Mouse (Mus musculus) ovary, adult 18-20 months (tissue): ENCODE data around the gene Sel1l3.

Experiments
- DNase-seq: peaks from one replicate; pipeline ENCODE4 v3.0.0; 2022; ENCODE audit warnings: low spot score, mixed read lengths

The Sel1l3 gene

GRCm38 (mm10) chr5:53142587-53142986, 71.1 kb downstream of the Sel1l3 start:
- no peak for DNase-seq

- no peak for DNase-seq
Observed at GRCm38 (mm10) chr5:53140158-53140927, 73.4 kb downstream of the Sel1l3 start.

GRCm38 (mm10) chr5:53139566-53139965, 74.2 kb downstream of the Sel1l3 start:
- DNase-seq, result no peak

- no peak for DNase-seq
Observed at GRCm38 (mm10) chr5:53139140-53139539, 74.6 kb downstream of the Sel1l3 start.

- no peak for DNase-seq
Observed at GRCm38 (mm10) chr5:53138025-53138424, 75.7 kb downstream of the Sel1l3 start.

- no peak for DNase-seq
Observed at GRCm38 (mm10) chr5:53135984-53136383, 77.7 kb downstream of the Sel1l3 start.

GRCm38 (mm10) chr5:53134003-53134402, 79.7 kb downstream of the Sel1l3 start:
- no peak for DNase-seq

GRCm38 (mm10) chr5:53124701-53125100, 89.0 kb downstream of the Sel1l3 start:
- no peak for DNase-seq

GRCm38 (mm10) chr5:53123525-53124286, 90.0 kb downstream of the Sel1l3 start:
- no peak for DNase-seq

GRCm38 (mm10) chr5:53119689-53120088, 94.0 kb downstream of the Sel1l3 start:
- DNase-seq, result no peak

GRCm38 (mm10) chr5:53118212-53118611, 95.5 kb downstream of the Sel1l3 start:
- DNase-seq, result no peak

- DNase-seq, result no peak
Observed at GRCm38 (mm10) chr5:53114616-53115267, 99.0 kb downstream of the Sel1l3 start.

- no peak for DNase-seq
Observed at GRCm38 (mm10) chr5:53112942-53113341, 100.8 kb downstream of the Sel1l3 start.

GRCm38 (mm10) chr5:53111036-53111435, 102.7 kb downstream of the Sel1l3 start:
- no peak for DNase-seq

GRCm38 (mm10) chr5:53110225-53110624, 103.5 kb downstream of the Sel1l3 start:
- no peak for DNase-seq

- no peak for DNase-seq
Observed at GRCm38 (mm10) chr5:53108668-53109067, 105.1 kb downstream of the Sel1l3 start.

- no peak for DNase-seq
Observed at GRCm38 (mm10) chr5:53108026-53108425, 105.7 kb downstream of the Sel1l3 start.

GRCm38 (mm10) chr5:53106731-53107130, 107.0 kb downstream of the Sel1l3 start:
- no peak for DNase-seq

- no peak for DNase-seq
Observed at GRCm38 (mm10) chr5:53106125-53106524, 107.6 kb downstream of the Sel1l3 start.

- DNase-seq, result peak; percentile 5
Observed at GRCm38 (mm10) chr5:53105716-53106115, 108.0 kb downstream of the Sel1l3 start.

GRCm38 (mm10) chr5:53104177-53104855, 109.4 kb downstream of the Sel1l3 start:
- DNase-seq, result no peak

- no peak for DNase-seq
Observed at GRCm38 (mm10) chr5:53101848-53102473, 111.8 kb downstream of the Sel1l3 start.
